Mouse (Mus musculus) ovary, postnatal 14 days (tissue): ENCODE measurements at regions not wholly inside any gene's neighbourhood (a gene's known extent, or its start where the extent isn't known, plus 50 kb on each side); places are given as distances from the start of the nearest gene placed in this dataset.
"Not testable (repeated sequence)": the region's sequence is repeated elsewhere in the genome, so short reads cannot be mapped to it uniquely, and the experiment has no call there.

ENCODE experiments used
- DNase-seq: peaks from one replicate; pipeline ENCODE4 v3.0.0; 2022; ENCODE audit warnings: low spot score

- peak; percentile 22 for DNase-seq
These were observed 146.2 kb downstream of the Gm28710 start for GRCm38 (mm10) chr5:16937840-16938239.

GRCm38 (mm10) chr5:16947430-16947829 lies 155.8 kb downstream of the Gm28710 start:
- peak; percentile 10 for DNase-seq

- no peak for DNase-seq
These were observed 176.1 kb downstream of the Gm28710 start for GRCm38 (mm10) chr5:16967735-16968134.

- DNase-seq = not testable (repeated sequence)
These were observed 177.2 kb downstream of the Gm28710 start for GRCm38 (mm10) chr5:16968817-16969216.

- DNase-seq = peak; percentile 5
These were observed 181.7 kb downstream of the Gm28710 start for GRCm38 (mm10) chr5:16973206-16973896.

- DNase-seq = no peak
These were observed 184.4 kb downstream of the Gm28710 start for GRCm38 (mm10) chr5:16976006-16976405.

- DNase-seq = no peak
These were observed 193.3 kb downstream of the Gm28710 start for GRCm38 (mm10) chr5:16984877-16985276.

- DNase-seq = no peak
These were observed 199.9 kb downstream of the Gm28710 start for GRCm38 (mm10) chr5:16991518-16991917.

- DNase-seq = no peak
These were observed 207.6 kb downstream of the Gm28710 start for GRCm38 (mm10) chr5:16999183-16999582.

- DNase-seq = no peak
These were observed 215.4 kb downstream of the Gm28710 start for GRCm38 (mm10) chr5:17006807-17007522.

GRCm38 (mm10) chr5:17021636-17022035 lies 230.0 kb downstream of the Gm28710 start:
- no peak for DNase-seq

GRCm38 (mm10) chr5:17053935-17054334 lies 262.3 kb downstream of the Gm28710 start:
- DNase-seq = no peak

- DNase-seq = no peak
These were observed 273.0 kb downstream of the Gm28710 start for GRCm38 (mm10) chr5:17064565-17064964.

GRCm38 (mm10) chr5:17080405-17080804 lies 288.8 kb downstream of the Gm28710 start:
- DNase-seq = no peak

GRCm38 (mm10) chr5:17111556-17111955 lies 261.4 kb upstream of the Speer4f2 start:
- no peak for DNase-seq

- DNase-seq = no peak
These were observed 261.0 kb upstream of the Speer4f2 start for GRCm38 (mm10) chr5:17112026-17112425.

- no peak for DNase-seq
These were observed 257.9 kb upstream of the Speer4f2 start for GRCm38 (mm10) chr5:17115035-17115434.

GRCm38 (mm10) chr5:17116072-17116471 lies 256.9 kb upstream of the Speer4f2 start:
- DNase-seq = no peak

GRCm38 (mm10) chr5:17125240-17125639 lies 247.7 kb upstream of the Speer4f2 start:
- DNase-seq = no peak

- no peak for DNase-seq
These were observed 245.5 kb upstream of the Speer4f2 start for GRCm38 (mm10) chr5:17127501-17127900.

GRCm38 (mm10) chr5:17135489-17135888 lies 237.5 kb upstream of the Speer4f2 start:
- no peak for DNase-seq

- DNase-seq = no peak
These were observed 231.4 kb upstream of the Speer4f2 start for GRCm38 (mm10) chr5:17141555-17141954.

GRCm38 (mm10) chr5:17174562-17174961 lies 198.4 kb upstream of the Speer4f2 start:
- DNase-seq = no peak

- DNase-seq = peak; percentile 6
These were observed 196.2 kb upstream of the Speer4f2 start for GRCm38 (mm10) chr5:17176771-17177170.
